Mouse (Mus musculus) embryonic facial prominence, embryonic 13.5 days (tissue): ENCODE results near the gene Cfap99. TPM values are rescaled to one million over a fixed set of nuclear protein-coding genes. Genes with fewer than 3 reads are reported as not detected.

Experiments
- ATAC-seq: fragments of 200-750 bp; cut with Nextera tagmentation; 2 replicates; pipeline ENCODE4 v1.8.0; 2017; ENCODE audit warnings: low read depth; ENCODE audit not compliant: insufficient number of reproducible peaks, insufficient read depth, low FRiP score, low TSS enrichment
- H3K27ac ChIP-seq: fragments of 300-500 bp; sonication (generic); 2 replicates; pipeline ENCODE4 v1.5.1; 2015; ENCODE audit warnings: moderate library complexity, mild to moderate bottlenecking, inconsistent platforms
- H3K27me3 ChIP-seq: fragments of 300-500 bp; sonication (generic); 2 replicates; pipeline ENCODE4 v1.6.1; 2015; ENCODE audit warnings: mild to moderate bottlenecking, inconsistent platforms
- H3K36me3 ChIP-seq: fragments of 300-500 bp; sonication (generic); 2 replicates; pipeline ENCODE4 v1.6.1; 2015; ENCODE audit warnings: mild to moderate bottlenecking, inconsistent platforms
- H3K4me1 ChIP-seq: fragments of 300-500 bp; sonication (generic); 2 replicates; pipeline ENCODE4 v1.6.1; 2015; ENCODE audit warnings: inconsistent platforms
- H3K4me2 ChIP-seq: fragments of 300-500 bp; sonication (generic); 2 replicates; pipeline ENCODE4 v1.6.1; 2015; ENCODE audit warnings: moderate library complexity, mild to moderate bottlenecking, inconsistent platforms
- H3K4me3 ChIP-seq: fragments of 300-500 bp; sonication (generic); 2 replicates; pipeline ENCODE4 v1.5.1; 2015; ENCODE audit warnings: mild to moderate bottlenecking, inconsistent platforms
- H3K9ac ChIP-seq: fragments of 300-500 bp; sonication (generic); 2 replicates; pipeline ENCODE4 v1.6.1; 2015; ENCODE audit warnings: mild to moderate bottlenecking, inconsistent platforms
- H3K9me3 ChIP-seq: fragments of 300-500 bp; sonication (generic); 2 replicates; pipeline ENCODE4 v1.6.1; 2016; ENCODE audit warnings: inconsistent platforms
- WGBS: fragments of 180-500 bp; shearing (Covaris S2); methylation state at CpG from one replicate; pipeline ENCODE4 v1.1.7; 2015; ENCODE audit warnings: mixed read lengths; 5-methylcytosine and 5-hydroxymethylcytosine counted together
- polyA plus RNA-seq: library from polyadenylated mRNA; unstranded; fragments of >200 nt; fragmentation: Nextera tagmentation; extraction: Ambion mirVana; gene quantifications from 2 replicates; pipeline ENCODE4 v1.2.1, GENCODE M21; 2015

Gene Cfap99
- polyA plus RNA-seq, 1 experiment from 2014 or later = not detected

- Histone ChIP-seq H3K27me3 (no peaks in the 10 kb centered on the region), H3K4me3 (no peak overlapping the region), H3K9me3 (no peaks in the 10 kb centered on the region), H3K4me2 (no peak overlapping the region), H3K27ac (no peak overlapping the region), H3K4me1 (no peaks in the 10 kb centered on the region), H3K36me3 (no peaks in the 10 kb centered on the region), H3K9ac (no peak overlapping the region)
- WGBS = 55% methylated on average over 3 of the region's 3 CpGs
- ATAC-seq = no peak
These were observed 29.1 kb upstream of the Cfap99 start for GRCm38 (mm10) chr5:34259172-34259816.

- Histone ChIP-seq H3K4me2 (no peak overlapping the region), H3K9ac (no peak overlapping the region), H3K9me3 (no peaks in the 10 kb centered on the region), H3K27ac (no peak overlapping the region), H3K4me3 (no peak overlapping the region), H3K36me3 (no peaks in the 10 kb centered on the region), H3K27me3 (no peaks in the 10 kb centered on the region), H3K4me1 (no peaks in the 10 kb centered on the region)
- no peak for ATAC-seq
- WGBS = 69% methylated on average over 4 of the region's 4 CpGs
These were observed 22.3 kb upstream of the Cfap99 start for GRCm38 (mm10) chr5:34266065-34266464.

GRCm38 (mm10) chr5:34269197-34269920 is 19.0 kb upstream of the Cfap99 start:
- H3K27ac ChIP-seq = no peak overlapping the region
- WGBS = 76% methylated on average over 16 of the region's 16 CpGs
- H3K9me3 ChIP-seq = no peaks in the 10 kb centered on the region
- H3K27me3 ChIP-seq = no peaks in the 10 kb centered on the region
- no peak for ATAC-seq
- no peak overlapping the region for H3K4me2 ChIP-seq
- peaks cover 6% of the 10 kb centered on the region for H3K4me1 ChIP-seq
- H3K9ac ChIP-seq = no peak overlapping the region
- H3K4me3 ChIP-seq = no peak overlapping the region
- no peaks in the 10 kb centered on the region for H3K36me3 ChIP-seq

- no peaks in the 10 kb centered on the region for H3K9me3 ChIP-seq
- no peak overlapping the region for H3K4me2 ChIP-seq
- H3K9ac ChIP-seq = no peak overlapping the region
- no peak overlapping the region for H3K27ac ChIP-seq
- no peaks in the 10 kb centered on the region for H3K36me3 ChIP-seq
- no peaks in the 10 kb centered on the region for H3K27me3 ChIP-seq
- H3K4me1 ChIP-seq = peaks cover 6% of the 10 kb centered on the region
- H3K4me3 ChIP-seq = no peak overlapping the region
- 65% methylated on average over 12 of the region's 12 CpGs for whole genome bisulfite sequencing
- ATAC-seq = no peak
These were observed 18.4 kb upstream of the Cfap99 start for GRCm38 (mm10) chr5:34269921-34270465.

GRCm38 (mm10) chr5:34271743-34272142 is 16.7 kb upstream of the Cfap99 start:
- Histone ChIP-seq H3K27me3 (no peaks in the 10 kb centered on the region), H3K4me3 (no peak overlapping the region), H3K36me3 (no peaks in the 10 kb centered on the region), H3K4me1 (peaks cover 6% of the 10 kb centered on the region), H3K9ac (no peak overlapping the region), H3K4me2 (no peak overlapping the region), H3K9me3 (no peaks in the 10 kb centered on the region), H3K27ac (no peak overlapping the region)
- WGBS = 31% methylated on average over 4 of the region's 4 CpGs
- ATAC-seq = no peak

- no peak overlapping the region for H3K27ac ChIP-seq
- H3K4me2 ChIP-seq = no peak overlapping the region
- no peak overlapping the region for H3K9ac ChIP-seq
- no peaks in the 10 kb centered on the region for H3K9me3 ChIP-seq
- no peaks in the 10 kb centered on the region for H3K36me3 ChIP-seq
- H3K27me3 ChIP-seq = no peaks in the 10 kb centered on the region
- ATAC-seq = no peak
- H3K4me1 ChIP-seq = peaks cover 6% of the 10 kb centered on the region
- no peak overlapping the region for H3K4me3 ChIP-seq
- WGBS = 43% methylated on average over 5 of the region's 5 CpGs
These were observed 15.1 kb upstream of the Cfap99 start for GRCm38 (mm10) chr5:34273251-34273681.

GRCm38 (mm10) chr5:34274268-34274667 is 14.1 kb upstream of the Cfap99 start:
- no peak overlapping the region for H3K4me3 ChIP-seq
- no peak overlapping the region for H3K9ac ChIP-seq
- no peak overlapping the region for H3K27ac ChIP-seq
- no peaks in the 10 kb centered on the region for H3K9me3 ChIP-seq
- no peaks in the 10 kb centered on the region for H3K27me3 ChIP-seq
- H3K36me3 ChIP-seq = no peaks in the 10 kb centered on the region
- ATAC-seq = no peak
- H3K4me2 ChIP-seq = no peak overlapping the region
- WGBS = 88% methylated on average over 3 of the region's 3 CpGs
- H3K4me1 ChIP-seq = peaks cover 6% of the 10 kb centered on the region

- Histone ChIP-seq H3K27ac (no peak overlapping the region), H3K9me3 (no peaks in the 10 kb centered on the region)
- 88% methylated on average over 10 of the region's 10 CpGs for WGBS
These were observed 13.6 kb upstream of the Cfap99 start for GRCm38 (mm10) chr5:34274676-34275293.

GRCm38 (mm10) chr5:34276191-34276590 is 12.2 kb upstream of the Cfap99 start:
- H3K4me2 ChIP-seq = no peak overlapping the region
- H3K27ac ChIP-seq = no peak overlapping the region
- no peaks in the 10 kb centered on the region for H3K27me3 ChIP-seq
- peaks cover 6% of the 10 kb centered on the region for H3K4me1 ChIP-seq
- no peaks in the 10 kb centered on the region for H3K36me3 ChIP-seq
- H3K9me3 ChIP-seq = no peaks in the 10 kb centered on the region
- no peak for ATAC-seq
- H3K4me3 ChIP-seq = no peak overlapping the region
- H3K9ac ChIP-seq = no peak overlapping the region
- WGBS = 77% methylated on average over 7 of the region's 7 CpGs

More at GRCm38 (mm10) chr5:34274676-34275293, 13.6 kb upstream of the Cfap99 start:
- Histone ChIP-seq H3K4me2 (no peak overlapping the region), H3K4me1 (peaks cover 6% of the 10 kb centered on the region), H3K36me3 (no peaks in the 10 kb centered on the region), H3K9ac (no peak overlapping the region), H3K27me3 (no peaks in the 10 kb centered on the region), H3K4me3 (no peak overlapping the region)
- no peak for ATAC-seq

- Histone ChIP-seq H3K27me3 (no peaks in the 10 kb centered on the region), H3K9ac (no peak overlapping the region), H3K4me3 (no peak overlapping the region), H3K9me3 (no peaks in the 10 kb centered on the region), H3K4me2 (no peak overlapping the region), H3K27ac (no peak overlapping the region), H3K4me1 (peaks cover 6% of the 10 kb centered on the region), H3K36me3 (no peaks in the 10 kb centered on the region)
- 66% methylated on average over 6 of the region's 6 CpGs for WGBS
- no peak for ATAC-seq
These were observed 11.7 kb upstream of the Cfap99 start for GRCm38 (mm10) chr5:34276746-34277145.

GRCm38 (mm10) chr5:34278058-34278457 is 10.3 kb upstream of the Cfap99 start:
- Histone ChIP-seq H3K9me3 (no peaks in the 10 kb centered on the region), H3K4me1 (peaks cover 11% of the 10 kb centered on the region), H3K27me3 (peaks cover 8% of the 10 kb centered on the region; the same call in 1 of the 2 replicates), H3K4me2 (no peak overlapping the region), H3K36me3 (no peaks in the 10 kb centered on the region), H3K27ac (no peak overlapping the region), H3K9ac (no peak overlapping the region), H3K4me3 (no peak overlapping the region)
- no peak for ATAC-seq
- WGBS = 66% methylated on average over 4 of the region's 4 CpGs
